Mouse (Mus musculus) bone marrow macrophage, adult 2 months (primary cell): ENCODE results near the gene Unc80.

ENCODE experiments used
- CTCF ChIP-seq: IDR thresholded peaks from 2 replicates; pipeline ENCODE4 v1.5.1; 2012; ENCODE audit warnings: low read depth, mild to moderate bottlenecking, low read length, moderate library complexity
- POLR2A ChIP-seq: IDR thresholded peaks from 2 replicates; pipeline ENCODE4 v1.6.1; 2012; ENCODE audit warnings: mild to moderate bottlenecking, low read depth, low read length, borderline replicate concordance

GRCm38 (mm10) chr1:66459394-66459793 is 8.8 kb upstream of the Unc80 start:
- no peak for TF ChIP-seq POLR2A
- TF ChIP-seq CTCF = no peak
